ENCODE assay signal across 8 mouse cellular contexts in genomic region chr6:34193708-34194475, GRCm38 (mm10). TPM values are rescaled to one million over a fixed set of nuclear protein-coding genes. Genes with fewer than 3 reads are reported as not detected.
DNase-seq lines count a peak whose midpoint lies in the region; ATAC-seq and TF ChIP-seq lines count a peak whose summit lies in the region.

No protein-coding gene starts in this region.

- no peak overlapping the region for H3K4me3 ChIP-seq in liver, embryonic 12.5 days
- H3K4me3 ChIP-seq in intestine, postnatal 0 days (ENCODE audit: low read depth, low read length), result no peak overlapping the region
- H3K4me3 ChIP-seq in midbrain, embryonic 13.5 days (replicated peaks), result no peak overlapping the region

- H3K9me3 ChIP-seq in liver, embryonic 12.5 days (replicated peaks), result no peaks in the 10 kb centered on the region
- H3K9me3 ChIP-seq in intestine, postnatal 0 days (ENCODE audit: control insufficient read depth), result no peaks in the 10 kb centered on the region
- H3K9me3 ChIP-seq in midbrain, embryonic 13.5 days, result no peaks in the 10 kb centered on the region

- no peak overlapping the region for H3K9ac ChIP-seq in liver, embryonic 12.5 days
- H3K9ac ChIP-seq in intestine, postnatal 0 days (ENCODE audit: low read depth, low read length), result no peak overlapping the region
- H3K9ac ChIP-seq in midbrain, embryonic 13.5 days (replicated peaks), result no peak overlapping the region

- intact Hi-C loops in left cerebral cortex, postnatal 4 days (cut with DNase I), result loop anchor here (10.0 kb wide), 2 partner anchors 81 to 1609 kb away; partner anchors contain the start of gene Plxna4

- no peaks in the 10 kb centered on the region for H3K4me1 ChIP-seq in liver, embryonic 12.5 days
- H3K4me1 ChIP-seq in intestine, postnatal 0 days (replicated peaks; ENCODE audit: control insufficient read depth, insufficient read depth, low read length), result no peaks in the 10 kb centered on the region
- peaks cover 11% of the 10 kb centered on the region for H3K4me1 ChIP-seq in midbrain, embryonic 13.5 days (replicated peaks)

- H3K27me3 ChIP-seq in liver, embryonic 12.5 days (replicated peaks), result 0 out of 2 replicates have a peak, but pooled peaks cover 4% of the 10 kb centered on the region
- H3K27me3 ChIP-seq in intestine, postnatal 0 days (replicated peaks; ENCODE audit: control insufficient read depth, insufficient read depth, low read length), result no peaks in the 10 kb centered on the region
- no peaks in the 10 kb centered on the region for H3K27me3 ChIP-seq in midbrain, embryonic 13.5 days

- peak; percentile 94 for TF ChIP-seq CTCF in intestine, postnatal 0 days (IDR thresholded peaks at IDR 0.05; ENCODE audit: low read depth)

- H3K4me2 ChIP-seq in liver, embryonic 12.5 days, result no peak overlapping the region
- no peak overlapping the region for H3K4me2 ChIP-seq in intestine, postnatal 0 days (replicated peaks; ENCODE audit: low read depth)
- no peak overlapping the region for H3K4me2 ChIP-seq in midbrain, embryonic 13.5 days (replicated peaks)

- ATAC-seq in liver, embryonic 12.5 days, result no peak
- ATAC-seq in frontal cortex, adult (ENCODE audit: low TSS enrichment), result peak; percentile 93
- no peak for ATAC-seq in intestine, postnatal 0 days
- peak; percentile 90 for ATAC-seq in midbrain, embryonic 13.5 days

- peak; percentile 51 for DNase-seq in liver
- DNase-seq in cerebellum, adult 9-11 months, result peak; percentile 6
- DNase-seq in left cerebral cortex, postnatal 4 days, result peak; percentile 66
- DNase-seq in right cerebral cortex, postnatal 4 days, result peak; percentile 69

- H3K27ac ChIP-seq in liver, embryonic 12.5 days, result no peak overlapping the region
- no peak overlapping the region for H3K27ac ChIP-seq in intestine, postnatal 0 days (ENCODE audit: low read depth, low read length)
- peak overlapping the region; percentile 32 for H3K27ac ChIP-seq in midbrain, embryonic 13.5 days

- 53% methylated on average over 12 of the region's 12 CpGs for WGBS in liver, embryonic 12.5 days (ENCODE audit: insufficient replicate concordance)
- WGBS in intestine, postnatal 0 days, result 48% methylated on average over 12 of the region's 12 CpGs
- 41% methylated on average over 12 of the region's 12 CpGs for WGBS in midbrain, embryonic 13.5 days

- no peaks in the 10 kb centered on the region for H3K36me3 ChIP-seq in liver, embryonic 12.5 days
- no peaks in the 10 kb centered on the region for H3K36me3 ChIP-seq in intestine, postnatal 0 days (ENCODE audit: control insufficient read depth, insufficient read depth)
- no peaks in the 10 kb centered on the region for H3K36me3 ChIP-seq in midbrain, embryonic 13.5 days

RNA-seq across cellular contexts. Expression of gene Slc35b4, which starts 17.0 kb away (rescaled TPM):
- polyA plus RNA-seq in liver, embryonic 12.5 days (2016; fragmentation: Nextera tagmentation; extraction: Ambion mirVana), result 26.6 and 27.4 TPM in 2 replicates
- 17.2 and 19.1 TPM in 2 replicates for polyA plus RNA-seq in intestine, postnatal 0 days (2015; fragmentation: Nextera tagmentation; extraction: Ambion mirVana)
- 10 to 100 TPM; 35.8 to 36.9 TPM for total RNA-seq in left cerebral cortex, postnatal 4 days (2021)
- 39.3 and 42.3 TPM in 2 replicates for polyA plus RNA-seq in midbrain, embryonic 13.5 days (2015; fragmentation: Nextera tagmentation; extraction: Ambion mirVana)

Comparison
In these comparisons a context has a peak if more than half of its experiments do, and no peak if none do; other contexts are left out.
1. DNase-seq: peak in every context shown above with its lines; median percentile 69 in right cerebral cortex, postnatal 4 days; 66 in left cerebral cortex, postnatal 4 days; 51 in liver; 6 in cerebellum, adult 9-11 months.
2. ATAC-seq: peak in frontal cortex, adult (single experiment) and midbrain, embryonic 13.5 days (single experiment); none in liver, embryonic 12.5 days (single experiment) and intestine, postnatal 0 days (single experiment).